Mouse (Mus musculus) midbrain, embryonic 13.5 days (tissue): ENCODE measurements around the gene Suv39h2. TPM values are rescaled to one million over a fixed set of nuclear protein-coding genes. Genes with fewer than 3 reads are reported as not detected.
A peak's percentile ranks its signal among the peaks of the same experiment; 100 is the strongest.

Experiments used
- ATAC-seq: fragments of 200-750 bp; cut with Nextera tagmentation; 2 replicates; pipeline ENCODE4 v1.8.0; 2017; ENCODE audit warnings: mild to moderate bottlenecking, moderate TSS enrichment, moderate library complexity
- H3K27ac ChIP-seq: fragments of 300-500 bp; sonication (generic); 2 replicates; pipeline ENCODE4 v1.5.1; 2015; ENCODE audit warnings: inconsistent platforms, mild to moderate bottlenecking, moderate library complexity
- H3K27me3 ChIP-seq: fragments of 300-500 bp; sonication (generic); 2 replicates; pipeline ENCODE4 v1.6.1; 2015; ENCODE audit warnings: mild to moderate bottlenecking, inconsistent platforms
- H3K36me3 ChIP-seq: fragments of 300-500 bp; sonication (generic); 2 replicates; pipeline ENCODE4 v1.6.1; 2015; ENCODE audit warnings: mild to moderate bottlenecking, inconsistent platforms
- H3K4me1 ChIP-seq: fragments of 300-500 bp; sonication (generic); replicated peaks from 2 replicates; pipeline ENCODE4 v1.6.1; 2015; ENCODE audit warnings: inconsistent platforms
- H3K4me2 ChIP-seq: fragments of 300-500 bp; sonication (generic); replicated peaks from 2 replicates; pipeline ENCODE4 v1.6.1; 2015; ENCODE audit warnings: moderate library complexity, mild to moderate bottlenecking, inconsistent platforms
- H3K4me3 ChIP-seq: fragments of 300-500 bp; sonication (generic); replicated peaks from 2 replicates; pipeline ENCODE4 v1.5.1; 2015; ENCODE audit warnings: mild to moderate bottlenecking, inconsistent platforms
- H3K9ac ChIP-seq: fragments of 300-500 bp; sonication (generic); replicated peaks from 2 replicates; pipeline ENCODE4 v1.6.1; 2015; ENCODE audit warnings: mild to moderate bottlenecking, inconsistent platforms
- H3K9me3 ChIP-seq: fragments of 300-500 bp; sonication (generic); 2 replicates; pipeline ENCODE4 v1.6.1; 2016; ENCODE audit warnings: mild to moderate bottlenecking, inconsistent platforms
- WGBS: fragments of 180-500 bp; shearing (Covaris S2); methylation state at CpG from one replicate; pipeline ENCODE4 v1.1.7; 2015; 5-methylcytosine and 5-hydroxymethylcytosine counted together
- polyA plus RNA-seq: library from polyadenylated mRNA; unstranded; fragments of >200 nt; fragmentation: Nextera tagmentation; extraction: Ambion mirVana; gene quantifications from 2 replicates; pipeline ENCODE4 v1.2.1, GENCODE M21; 2015

Suv39h2 gene
- polyA plus RNA-seq, 1 experiment from 2014 or later, result 16.6 TPM

GRCm38 (mm10) chr2:3420157-3420556 is 54.7 kb downstream of the Suv39h2 start:
- no peak for ATAC-seq
- peaks cover 26% of the 10 kb centered on the region for H3K27me3 ChIP-seq

DNA sequence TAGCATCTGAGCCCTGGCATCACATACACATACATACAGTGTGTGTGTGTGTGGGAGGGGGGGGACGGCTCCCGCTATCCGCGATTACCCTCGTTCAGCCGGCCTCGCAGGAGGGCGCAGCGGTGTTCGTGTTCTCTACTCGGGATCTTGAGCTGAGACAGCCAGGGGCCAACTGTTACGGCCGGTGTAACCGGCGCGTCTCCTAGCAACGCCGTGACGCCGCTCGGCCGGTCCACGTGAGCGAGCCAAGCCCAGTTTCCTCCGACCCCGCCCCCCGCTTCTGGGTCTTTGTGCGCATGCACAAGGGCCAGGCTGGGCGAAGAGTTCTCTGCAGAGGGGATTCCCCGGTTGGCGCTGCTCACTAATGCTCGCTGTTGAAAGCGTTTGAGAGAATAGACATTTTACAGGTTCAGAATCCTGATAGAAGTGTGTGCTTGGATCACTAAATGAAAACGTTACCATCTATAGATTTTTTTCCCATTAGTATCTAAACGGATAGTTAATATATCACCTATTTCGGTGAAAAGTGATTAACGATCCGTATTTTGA is 55.9 kb downstream of the Suv39h2 start:
- Histone ChIP-seq H3K4me1 (peaks cover 18% of the 10 kb centered on the region), H3K36me3 (no peaks in the 10 kb centered on the region), H3K27ac (peak overlapping the region; percentile 40), H3K4me3 (peak overlapping the region; percentile 48), H3K27me3 (peaks cover 26% of the 10 kb centered on the region), H3K9me3 (no peaks in the 10 kb centered on the region), H3K9ac (peak overlapping the region; percentile 55), H3K4me2 (peak overlapping the region; percentile 62)
- WGBS, result 1% methylated on average over 38 of the region's 38 CpGs
- ATAC-seq, result peak; percentile 95

More at GRCm38 (mm10) chr2:3420157-3420556, 54.7 kb downstream of the Suv39h2 start:
- no peak overlapping the region for H3K4me3 ChIP-seq
- no peaks in the 10 kb centered on the region for H3K9me3 ChIP-seq
- WGBS, result 32% methylated on average over 4 of the region's 4 CpGs
- peaks cover 27% of the 10 kb centered on the region for H3K4me1 ChIP-seq
- H3K9ac ChIP-seq, result no peak overlapping the region
- H3K4me2 ChIP-seq, result no peak overlapping the region
- no peak overlapping the region; the same call in 1 of the 2 replicates for H3K27ac ChIP-seq
- H3K36me3 ChIP-seq, result no peaks in the 10 kb centered on the region

- no peak for ATAC-seq
- 58% methylated on average over 1 of the region's 1 CpGs for WGBS
- Histone ChIP-seq H3K27ac (no peak overlapping the region), H3K36me3 (no peaks in the 10 kb centered on the region), H3K9me3 (no peaks in the 10 kb centered on the region), H3K4me2 (no peak overlapping the region), H3K9ac (no peak overlapping the region), H3K4me3 (no peak overlapping the region), H3K4me1 (peaks cover 14% of the 10 kb centered on the region), H3K27me3 (peaks cover 26% of the 10 kb centered on the region)
Measured at GRCm38 (mm10) chr2:3415676-3416075, 59.2 kb downstream of the Suv39h2 start.

- 29% methylated on average over 4 of the region's 4 CpGs for WGBS
- Histone ChIP-seq H3K4me3 (no peak overlapping the region), H3K9me3 (no peaks in the 10 kb centered on the region), H3K36me3 (no peaks in the 10 kb centered on the region), H3K4me2 (no peak overlapping the region), H3K27me3 (peaks cover 26% of the 10 kb centered on the region), H3K4me1 (peaks cover 4% of the 10 kb centered on the region; the same call in 1 of the 2 replicates), H3K27ac (no peak overlapping the region), H3K9ac (no peak overlapping the region)
- ATAC-seq, result no peak
Measured at GRCm38 (mm10) chr2:3414241-3414640, 60.6 kb downstream of the Suv39h2 start.

- Histone ChIP-seq H3K4me2 (no peak overlapping the region), H3K4me3 (no peak overlapping the region), H3K9me3 (no peaks in the 10 kb centered on the region), H3K27ac (no peak overlapping the region), H3K27me3 (no peaks in the 10 kb centered on the region), H3K36me3 (no peaks in the 10 kb centered on the region), H3K9ac (no peak overlapping the region), H3K4me1 (no peaks in the 10 kb centered on the region)
- ATAC-seq, result no peak
- WGBS, result 80% methylated on average over 7 of the region's 7 CpGs
Measured at GRCm38 (mm10) chr2:3407756-3408155, 67.1 kb downstream of the Suv39h2 start.

GRCm38 (mm10) chr2:3405981-3406380 is 68.8 kb downstream of the Suv39h2 start:
- no peak overlapping the region for H3K4me3 ChIP-seq
- no peaks in the 10 kb centered on the region for H3K4me1 ChIP-seq
- H3K27me3 ChIP-seq, result no peaks in the 10 kb centered on the region
- no peaks in the 10 kb centered on the region for H3K9me3 ChIP-seq
- ATAC-seq, result no peak
- no peak overlapping the region for H3K9ac ChIP-seq
- 90% methylated on average over 4 of the region's 4 CpGs for WGBS
- no peak overlapping the region for H3K4me2 ChIP-seq
- no peak overlapping the region for H3K27ac ChIP-seq
- no peaks in the 10 kb centered on the region for H3K36me3 ChIP-seq

Other genes with a start within 250 kb of the Suv39h2 start
- 90.2 and 102 TPM in 2 replicates for gene Nmt2, start 190.8 kb downstream of the Suv39h2 start, polyA plus RNA-seq
- gene Rpp38, start 142.4 kb downstream of the Suv39h2 start, polyA plus RNA-seq, result 12.8 and 14.7 TPM in 2 replicates
- 1.2 and 1.3 TPM in 2 replicates for gene Acbd7, start 138.9 kb downstream of the Suv39h2 start, polyA plus RNA-seq
- gene Olah, start 77.8 kb downstream of the Suv39h2 start, polyA plus RNA-seq, result not detected in 2 replicates
- gene Meig1, start 52.4 kb downstream of the Suv39h2 start, polyA plus RNA-seq, result 2.1 TPM in 2 replicates
- gene Dclre1c, start 50.9 kb downstream of the Suv39h2 start, polyA plus RNA-seq, result 9.2 and 9.6 TPM in 2 replicates
- 8.2 and 9.8 TPM in 2 replicates for gene Gm45902, start 37.8 kb upstream of the Suv39h2 start, polyA plus RNA-seq
- 72.5 and 84.2 TPM in 2 replicates for gene Hspa14, start 37.8 kb upstream of the Suv39h2 start, polyA plus RNA-seq
- gene Cdnf, start 38.0 kb upstream of the Suv39h2 start, polyA plus RNA-seq, result 0.13 and 0.31 TPM in 2 replicates
- 39.1 and 39.4 TPM in 2 replicates for gene Fam107b, start 95.5 kb upstream of the Suv39h2 start, polyA plus RNA-seq